Mouse (Mus musculus) lung, postnatal 10 days (tissue): Measurements from ENCODE around the gene Syn1.

Experiments
- DNase-seq: peaks from one replicate; pipeline ENCODE4 v3.0.0; 2021

The Syn1 gene

GRCm38 (mm10) chrX:20862105-20863065 lies 58.4 kb downstream of the Syn1 start:
- peak; percentile 18 for DNase-seq

- DNase-seq = no peak
Measured at GRCm38 (mm10) chrX:20861453-20862104, 59.2 kb downstream of the Syn1 start.

GRCm38 (mm10) chrX:20853794-20854193 lies 67.0 kb downstream of the Syn1 start:
- DNase-seq = no peak

- peak; percentile 95 for DNase-seq
Measured at GRCm38 (mm10) chrX:20848256-20848984, 72.4 kb downstream of the Syn1 start.

- no peak for DNase-seq
Measured at GRCm38 (mm10) chrX:20847816-20848215, 73.0 kb downstream of the Syn1 start.

GRCm38 (mm10) chrX:20847232-20847631 lies 73.6 kb downstream of the Syn1 start:
- no peak for DNase-seq

- DNase-seq = peak; percentile 74
Measured at GRCm38 (mm10) chrX:20828934-20829333, 91.9 kb downstream of the Syn1 start.

GRCm38 (mm10) chrX:20819708-20820426 lies 100.9 kb downstream of the Syn1 start:
- DNase-seq = peak; percentile 87

- peak; percentile 92 for DNase-seq
Measured at GRCm38 (mm10) chrX:20819204-20819628, 101.6 kb downstream of the Syn1 start.

- peak; percentile 47 for DNase-seq
Measured at GRCm38 (mm10) chrX:20816974-20817373, 103.8 kb downstream of the Syn1 start.
